Mouse (Mus musculus) ES-E14 (cell line): ENCODE results near the gene Nodal. TPM values are rescaled to one million over a fixed set of nuclear protein-coding genes. Genes with fewer than 3 reads are reported as not detected.

Source experiments
- DNase-seq: peaks from one replicate; pipeline ENCODE4 v3.0.0-alpha.2; 2013; ENCODE audit warnings: low read depth, low spot score
- H3K27ac ChIP-seq: 2 replicates; pipeline ENCODE4 v1.5.1; 2012; ENCODE audit warnings: low read depth, mild to moderate bottlenecking, low read length, moderate library complexity, mixed read lengths; ENCODE audit not compliant: poor library complexity, insufficient read depth, severe bottlenecking
- H3K36me3 ChIP-seq: 2 replicates; pipeline ENCODE4 v1.6.1; 2012; ENCODE audit warnings: mild to moderate bottlenecking, low read length, moderate library complexity, mixed read lengths; ENCODE audit not compliant: control insufficient read depth, poor library complexity, insufficient read depth, severe bottlenecking
- H3K4me1 ChIP-seq, 2 experiments: fragments of 150-350 bp in 1 of 2; sonication (generic) in 1 of 2; 2 replicates each; pipeline ENCODE4 v1.6.1; 2012; ENCODE audit warnings: low read length in 2 of 2, mild to moderate bottlenecking in 1 of 2, mixed read lengths in 1 of 2; ENCODE audit not compliant: control insufficient read depth in 2 of 2, insufficient read depth in 2 of 2, poor library complexity in 1 of 2
- H3K4me3 ChIP-seq, 2 experiments: fragments of 150-350 bp in 1 of 2; sonication (generic) in 1 of 2; 2 replicates each; pipeline ENCODE4 v1.5.1; 2012; ENCODE audit warnings: low read length in 2 of 2, low read depth in 1 of 2, mild to moderate bottlenecking in 1 of 2, mixed read lengths in 1 of 2; ENCODE audit not compliant: insufficient read depth in 1 of 2, poor library complexity in 1 of 2, severe bottlenecking in 1 of 2
- H3K9ac ChIP-seq: 2 replicates; pipeline ENCODE4 v1.6.1; 2012; ENCODE audit warnings: low read depth, mild to moderate bottlenecking, low read length, mixed read lengths; ENCODE audit not compliant: poor library complexity, insufficient read depth, severe bottlenecking
- H3K9me3 ChIP-seq: fragments of 150-350 bp; sonication (generic); 2 replicates; pipeline ENCODE4 v1.6.1; 2012; ENCODE audit warnings: low read depth, mild to moderate bottlenecking, low read length; ENCODE audit not compliant: control insufficient read depth, insufficient read depth
- CHD2 ChIP-seq: IDR thresholded peaks from 2 replicates; pipeline ENCODE4 v1.6.1; 2014; ENCODE audit warnings: mild to moderate bottlenecking, low read depth, low read length, inconsistent platforms
- HCFC1 ChIP-seq: IDR thresholded peaks from 2 replicates; pipeline ENCODE4 v1.6.1; 2012; ENCODE audit warnings: low read length, inconsistent platforms, borderline replicate concordance; ENCODE audit not compliant: insufficient read depth
- MAFK ChIP-seq: IDR thresholded peaks from 2 replicates; pipeline ENCODE4 v1.6.1; 2014; ENCODE audit warnings: mild to moderate bottlenecking, low read depth, low read length, inconsistent platforms; ENCODE audit not compliant: insufficient read depth
- ZC3H11A ChIP-seq: IDR thresholded peaks from 2 replicates; pipeline ENCODE4 v1.6.1; 2012; ENCODE audit warnings: low read depth, mild to moderate bottlenecking, inconsistent platforms, low read length, borderline replicate concordance
- ZNF384 ChIP-seq: IDR thresholded peaks from 2 replicates; pipeline ENCODE4 v1.6.1; 2012; ENCODE audit warnings: low read depth, low read length, inconsistent platforms
- in situ Hi-C, 2 experiments: fragments of 600-800 bp; cut with MboI; formaldehyde crosslinking; loops; one replicate each; pipeline ENCODE4 v1.15.1; 2025; ENCODE audit warnings: low sequenced_read_pairs in 2 of 2, inconsistent platforms in 1 of 2; ENCODE audit not compliant: unreplicated experiment in 2 of 2
- total RNA-seq: library from RNA; depleted of rRNA; stranded (reverse); fragments of 300-350 nt; gene quantifications from 2 replicates; pipeline ENCODE4 v1.2.3, GENCODE M21; 2012

The Nodal gene
- total RNA-seq, 1 experiment, result 164 TPM

- Histone ChIP-seq H3K36me3 (peaks cover 20% of the 10 kb centered on the region), H3K27ac (no peak overlapping the region), H3K4me1 (peaks cover 24 to 59% of the 10 kb centered on the region in 2 experiments; a peak in 3 of 4 replicates), H3K9ac (no peak overlapping the region), H3K9me3 (no peaks in the 10 kb centered on the region), H3K4me3 (no peak overlapping the region)
- no peak for TF ChIP-seq HCFC1
- TF ChIP-seq ZC3H11A, result no peak
- no peak for TF ChIP-seq CHD2
- no peak for TF ChIP-seq MAFK
- no peak for TF ChIP-seq ZNF384
- no peak for DNase-seq
- in situ Hi-C loops, result no loop called here
These were observed 38.3 kb upstream of the Nodal start for GRCm38 (mm10) chr10:61379340-61380040.

DNA sequence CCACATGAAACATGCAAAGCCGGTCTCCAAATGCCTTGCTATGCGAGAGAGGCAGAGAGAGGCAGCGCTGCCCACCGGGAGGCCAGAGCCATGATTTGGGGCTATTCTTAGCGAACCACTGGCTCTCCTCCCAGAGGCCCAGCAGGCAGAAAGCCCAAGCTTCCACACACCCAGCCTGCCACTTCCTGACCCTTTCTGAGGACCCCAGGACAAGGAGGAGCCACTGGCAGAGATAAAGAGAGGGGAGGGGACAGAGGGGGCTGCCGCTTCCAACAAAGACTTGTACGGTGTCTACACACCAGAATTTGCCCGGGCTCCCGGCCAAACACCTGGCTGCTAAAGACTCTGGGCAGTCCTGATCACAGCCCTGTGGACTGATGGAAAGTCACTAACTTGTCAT is 37.6 kb upstream of the Nodal start:
- in situ Hi-C loops, result no loop called here
- Histone ChIP-seq H3K36me3 (peaks cover 20% of the 10 kb centered on the region), H3K9me3 (no peaks in the 10 kb centered on the region), H3K4me3 (peak overlapping the region; percentile 20 to 89; a peak in 1 of 4 replicates), H3K9ac (no peak overlapping the region), H3K4me1 (peaks cover 22 to 52% of the 10 kb centered on the region in 2 experiments; a peak in 3 of 4 replicates), H3K27ac (no peak overlapping the region)
- TF ChIP-seq ZNF384, result no peak
- no peak for TF ChIP-seq MAFK
- no peak for TF ChIP-seq ZC3H11A
- no peak for TF ChIP-seq CHD2
- TF ChIP-seq HCFC1, result no peak
- no peak for DNase-seq

DNA sequence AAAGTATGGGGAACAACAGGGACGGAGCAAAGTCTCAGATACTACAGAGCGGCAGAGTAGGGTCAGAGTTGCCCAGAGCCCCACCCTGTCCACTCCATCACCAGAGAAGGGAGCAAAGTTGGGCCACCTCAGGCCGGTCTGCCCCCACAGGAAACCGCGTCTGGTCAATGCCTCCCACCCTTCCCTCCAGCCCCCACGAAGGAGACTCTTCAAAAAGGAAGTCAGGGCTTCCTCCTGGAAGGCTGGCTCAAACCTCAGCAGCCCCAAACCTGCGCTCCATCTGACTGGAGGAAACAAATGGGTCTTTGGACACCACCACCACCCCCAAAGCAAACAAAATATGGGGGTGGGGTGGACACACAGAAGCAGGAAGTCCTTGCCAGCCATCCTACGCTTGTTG is 35.9 kb upstream of the Nodal start:
- H3K9ac ChIP-seq, result peak overlapping the region; percentile 57
- H3K4me1 ChIP-seq, result peaks cover 14 to 46% of the 10 kb centered on the region in 2 experiments; a peak in 3 of 4 replicates

GRCm38 (mm10) chr10:61382281-61382731 is 35.5 kb upstream of the Nodal start:
- TF ChIP-seq ZNF384 (no peak), HCFC1 (no peak)
- Histone ChIP-seq H3K36me3 (peaks cover 19% of the 10 kb centered on the region), H3K4me1 (peaks cover 10 to 41% of the 10 kb centered on the region in 2 experiments; a peak in 3 of 4 replicates), H3K27ac (peak overlapping the region; percentile 45), H3K9ac (peak overlapping the region; percentile 77), H3K4me3 (peak overlapping the region; percentile 87 to 89), H3K9me3 (no peaks in the 10 kb centered on the region)
- in situ Hi-C loops, result no loop called here
- DNase-seq, result no peak

More for the DNA sequence above, 35.9 kb upstream of the Nodal start:
- Histone ChIP-seq H3K27ac (peak overlapping the region; percentile 68; the same call in 1 of the 2 replicates), H3K9me3 (no peaks in the 10 kb centered on the region), H3K4me3 (peak overlapping the region; percentile 60 to 89), H3K36me3 (peaks cover 20% of the 10 kb centered on the region)
- no peak for DNase-seq
- TF ChIP-seq ZC3H11A, result no peak
- no peak for TF ChIP-seq MAFK
- TF ChIP-seq CHD2, result no peak
- TF ChIP-seq ZNF384, result no peak
- no peak for TF ChIP-seq HCFC1
- in situ Hi-C loops, result no loop called here

DNA sequence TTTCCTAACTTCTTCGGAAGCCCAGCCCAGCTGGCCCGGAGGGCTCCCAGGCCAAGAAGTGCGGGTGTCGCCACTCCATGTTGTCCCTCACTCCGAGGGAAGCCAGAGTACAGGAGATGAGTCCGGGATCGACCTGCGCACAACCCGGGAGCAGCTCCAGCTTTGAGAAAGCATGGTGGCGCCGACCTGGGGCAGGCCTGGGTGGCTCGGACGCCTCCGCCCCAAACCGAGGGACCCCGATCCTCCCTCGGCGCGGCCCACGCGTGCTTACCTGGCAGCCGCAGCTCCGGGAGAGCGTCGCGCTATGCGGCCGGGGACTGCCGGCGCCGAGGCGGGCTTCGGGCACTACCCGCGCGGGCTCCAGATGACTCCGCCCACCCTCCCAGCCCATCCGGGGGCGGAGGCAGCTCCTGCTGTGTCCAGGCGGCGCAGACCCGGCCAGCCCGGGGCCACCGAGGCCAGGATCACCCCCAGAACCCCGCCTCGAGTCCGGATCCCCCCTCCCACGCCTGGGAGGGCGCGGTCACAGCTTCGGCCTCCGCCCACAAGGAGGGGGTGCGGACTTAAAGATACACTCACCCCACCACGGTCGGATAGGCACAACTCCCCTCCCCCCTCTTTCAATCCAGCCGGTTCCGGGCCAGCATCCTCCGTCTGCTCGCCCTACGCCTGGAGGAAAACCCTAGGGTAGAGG is 34.6 kb upstream of the Nodal start, which contains the start of gene Pald1:
Gene Pald1, minus strand, starts transcription at position 510 of the 694 bp plus-strand sequence.
- H3K9me3 ChIP-seq, result no peaks in the 10 kb centered on the region
- no peak for DNase-seq
- peak within 1 kb of the TSS; percentile 87 to 89 for H3K4me3 ChIP-seq
- TF ChIP-seq ZC3H11A (no peak), HCFC1 (no peak), CHD2 (no peak), MAFK (no peak), ZNF384 (no peak)
- peak within 1 kb of the TSS; percentile 77 for H3K9ac ChIP-seq
- H3K36me3 ChIP-seq, result peaks cover 13% of the 10 kb centered on the region
- in situ Hi-C loops, result no loop called here
- peak within 1 kb of the TSS; percentile 45 for H3K27ac ChIP-seq
- peaks cover 10 to 34% of the 10 kb centered on the region in 2 experiments; a peak in 3 of 4 replicates for H3K4me1 ChIP-seq
